29 mouse cellular contexts compared by ENCODE assay signal in genomic region chr2:3729586-3729985, GRCm38 (mm10).
DNase-seq lines count a peak whose midpoint lies in the region; ATAC-seq lines count a peak whose summit lies in the region.
"Had no signal": no experiment of that assay in that cellular context is flagged by ENCODE, and none has a peak within 500 bp of the region (broad histone marks: within the 10 kb centered on the region; RNA-seq: fewer than 3 reads in every experiment).

No protein-coding gene starts in this region.

- no peaks in the 10 kb centered on the region for H3K9me3 ChIP-seq in heart, embryonic 12.5 days (replicated peaks)
- no peaks in the 10 kb centered on the region for H3K9me3 ChIP-seq in kidney, embryonic 14.5 days (ENCODE audit: control insufficient read depth, low read length)
- H3K9me3 ChIP-seq: embryonic facial prominence, embryonic 12.5 days; forebrain, embryonic 10.5 days; limb, embryonic 13.5 days; lung, embryonic 15.5 days; midbrain, embryonic 10.5 days; midbrain, embryonic 15.5 days; neural tube, embryonic 15.5 days had no signal

- ATAC-seq in heart, embryonic 12.5 days (ENCODE audit: insufficient number of reproducible peaks, low FRiP score): no peak
- 0 out of 2 replicates have a peak, but pooled peaks have one; percentile 20 for ATAC-seq in kidney, embryonic 14.5 days (ENCODE audit: low FRiP score, low TSS enrichment)
- ATAC-seq: forebrain, embryonic 16.5 days; hindbrain, embryonic 16.5 days; midbrain, embryonic 15.5 days; Patski had no signal

- no peaks in the 10 kb centered on the region for H3K27me3 ChIP-seq in heart, embryonic 12.5 days (replicated peaks)
- no peaks in the 10 kb centered on the region for H3K27me3 ChIP-seq in kidney, embryonic 14.5 days (ENCODE audit: control insufficient read depth, insufficient read depth, low read length)
- H3K27me3 ChIP-seq: embryonic facial prominence, embryonic 12.5 days; limb, embryonic 13.5 days; lung, embryonic 15.5 days; midbrain, embryonic 15.5 days; neural tube, embryonic 15.5 days; Patski had no signal

- H3K4me1 ChIP-seq in heart, embryonic 12.5 days (replicated peaks): peaks cover 59% of the 10 kb centered on the region
- 0 out of 2 replicates have a peak, but pooled peaks cover 4% of the 10 kb centered on the region for H3K4me1 ChIP-seq in kidney, embryonic 14.5 days (ENCODE audit: control insufficient read depth, insufficient read depth, low read length)

- WGBS in heart, embryonic 12.5 days: 59% methylated on average over 3 of the region's 3 CpGs
- 71% methylated on average over 3 of the region's 3 CpGs for WGBS in kidney, embryonic 14.5 days

- no peak overlapping the region for H3K4me3 ChIP-seq in heart, embryonic 12.5 days
- H3K4me3 ChIP-seq in kidney, embryonic 14.5 days (ENCODE audit: low read length): no peak overlapping the region
- H3K4me3 ChIP-seq: embryonic facial prominence, embryonic 12.5 days; forebrain, embryonic 10.5 days; limb, embryonic 13.5 days; lung, embryonic 15.5 days; midbrain, embryonic 10.5 days; midbrain, embryonic 15.5 days; neural tube, embryonic 15.5 days had no signal

- 0 out of 2 replicates have a peak overlapping the region, but pooled peaks have one; percentile 47 for H3K27ac ChIP-seq in heart, embryonic 12.5 days (ENCODE audit: poor library complexity, severe bottlenecking)
- no peak overlapping the region for H3K27ac ChIP-seq in kidney, embryonic 14.5 days (ENCODE audit: low read depth, low read length)
- H3K27ac ChIP-seq: embryonic facial prominence, embryonic 12.5 days; forebrain, embryonic 10.5 days; limb, embryonic 13.5 days; midbrain, embryonic 10.5 days; midbrain, embryonic 15.5 days; neural tube, embryonic 15.5 days; stomach, postnatal 0 days had no signal

- no peaks in the 10 kb centered on the region for H3K36me3 ChIP-seq in heart, embryonic 12.5 days
- no peaks in the 10 kb centered on the region for H3K36me3 ChIP-seq in kidney, embryonic 14.5 days (ENCODE audit: control insufficient read depth, insufficient read depth, low read length)
- H3K36me3 ChIP-seq: embryonic facial prominence, embryonic 12.5 days; forebrain, embryonic 10.5 days; limb, embryonic 13.5 days; lung, embryonic 15.5 days; midbrain, embryonic 15.5 days; neural tube, embryonic 15.5 days had no signal

- H3K4me2 ChIP-seq in heart, embryonic 12.5 days: no peak overlapping the region
- H3K4me2 ChIP-seq in kidney, embryonic 14.5 days (replicated peaks; ENCODE audit: low read depth, low read length): no peak overlapping the region
- H3K4me2 ChIP-seq: embryonic facial prominence, embryonic 12.5 days; heart, embryonic 11.5 days; limb, embryonic 13.5 days; liver, embryonic 11.5 days; lung, embryonic 15.5 days; midbrain, embryonic 15.5 days; neural tube, embryonic 15.5 days had no signal

- DNase-seq in heart, adult 9 months (ENCODE audit: low spot score in 2 of 2): no peak
- peak; percentile 64 for DNase-seq in kidney, adult 9 months
- DNase-seq in kidney, postnatal 10 days: no peak
- peak; percentile 28 to 73 for DNase-seq in kidney, postnatal 25 days
- DNase-seq in left cerebral cortex, adult 8-10 months (ENCODE audit: low spot score in 2 of 2): no peak
- DNase-seq in frontal cortex, postnatal 14 days (ENCODE audit: low spot score in 2 of 2): no peak
- DNase-seq: adrenal gland, postnatal 14 days; cerebellum, adult 9-11 months; embryo, embryonic 11 days; heart, postnatal 14 days; layer of hippocampus, adult 9-11 months; retina, postnatal 1 day; right cerebral cortex, postnatal 14 days; thymus, adult 18-20 months had no signal

- no peak overlapping the region for H3K9ac ChIP-seq in heart, embryonic 12.5 days
- H3K9ac ChIP-seq in kidney, embryonic 14.5 days (ENCODE audit: low read depth, low read length): no peak overlapping the region
- H3K9ac ChIP-seq: embryonic facial prominence, embryonic 12.5 days; limb, embryonic 13.5 days; lung, embryonic 15.5 days; midbrain, embryonic 15.5 days; neural tube, embryonic 15.5 days had no signal

Comparison
In these comparisons a context has a peak if more than half of its experiments do, and no peak if none do; other contexts are left out.
1. DNase-seq: peak in kidney, adult 9 months (single experiment) and kidney, postnatal 25 days (2 of 2); none in heart, adult 9 months (0 of 2), kidney, postnatal 10 days (single experiment), left cerebral cortex, adult 8-10 months (0 of 2) and frontal cortex, postnatal 14 days (0 of 2).